Mouse (Mus musculus): ENCODE measurements around the gene Lexm.

- TF ChIP-seq CTCF (IDR thresholded peaks at IDR 0.05; ENCODE audit: low read depth, low read length) (no peak), POLR2A (IDR thresholded peaks at IDR 0.05; ENCODE audit: borderline replicate concordance, low read depth, low read length) (no peak)
Observed at GRCm38 (mm10) chr4:106542211-106542610, 74.8 kb downstream of the Lexm start.
